Mouse (Mus musculus) forelimb bud, embryonic 11.5 days (tissue): ENCODE results near the gene Usp12.
"Not testable (repeated sequence)": the region's sequence is repeated elsewhere in the genome, so short reads cannot be mapped to it uniquely, and the experiment has no call there.

Source experiments
- DNase-seq: peaks from one replicate; pipeline ENCODE4 v3.0.0-alpha.2; 2012; ENCODE audit warnings: low read depth, low spot score

Gene Usp12

GRCm38 (mm10) chr5:146749857-146750256, 44.9 kb downstream of the Usp12 start:
- DNase-seq: no peak

GRCm38 (mm10) chr5:146736970-146737495, 57.8 kb downstream of the Usp12 start:
- no peak for DNase-seq

GRCm38 (mm10) chr5:146736348-146736747, 58.5 kb downstream of the Usp12 start:
- no peak for DNase-seq

- not testable (repeated sequence) for DNase-seq
Measured at GRCm38 (mm10) chr5:146735054-146735453, 59.8 kb downstream of the Usp12 start.

- DNase-seq: no peak
Measured at GRCm38 (mm10) chr5:146733888-146734640, 60.7 kb downstream of the Usp12 start.

GRCm38 (mm10) chr5:146733372-146733771, 61.4 kb downstream of the Usp12 start:
- DNase-seq: no peak

GRCm38 (mm10) chr5:146727006-146727405, 67.8 kb downstream of the Usp12 start:
- no peak for DNase-seq

GRCm38 (mm10) chr5:146724956-146725355, 69.8 kb downstream of the Usp12 start:
- DNase-seq: no peak

- DNase-seq: no peak
Measured at GRCm38 (mm10) chr5:146723452-146723851, 71.4 kb downstream of the Usp12 start.

GRCm38 (mm10) chr5:146722226-146722625, 72.6 kb downstream of the Usp12 start:
- peak; percentile 43 for DNase-seq

GRCm38 (mm10) chr5:146719584-146720356, 75.0 kb downstream of the Usp12 start:
- DNase-seq: no peak

GRCm38 (mm10) chr5:146713836-146714235, 81.0 kb downstream of the Usp12 start:
- DNase-seq: no peak

- DNase-seq: no peak
Measured at GRCm38 (mm10) chr5:146713088-146713487, 81.7 kb downstream of the Usp12 start.

GRCm38 (mm10) chr5:146712282-146712918, 82.4 kb downstream of the Usp12 start:
- DNase-seq: no peak

- no peak for DNase-seq
Measured at GRCm38 (mm10) chr5:146709361-146709760, 85.4 kb downstream of the Usp12 start.

GRCm38 (mm10) chr5:146705815-146706408, 88.9 kb downstream of the Usp12 start:
- DNase-seq: peak; percentile 90

GRCm38 (mm10) chr5:146705411-146705810, 89.4 kb downstream of the Usp12 start:
- DNase-seq: no peak

- DNase-seq: no peak
Measured at GRCm38 (mm10) chr5:146704241-146704640, 90.6 kb downstream of the Usp12 start.

- no peak for DNase-seq
Measured at GRCm38 (mm10) chr5:146703710-146704121, 91.1 kb downstream of the Usp12 start.

- no peak for DNase-seq
Measured at GRCm38 (mm10) chr5:146700099-146700498, 94.7 kb downstream of the Usp12 start.

- DNase-seq: no peak
Measured at GRCm38 (mm10) chr5:146699433-146700019, 95.3 kb downstream of the Usp12 start.
